Mouse (Mus musculus) urinary bladder, adult 18-20 months (tissue): ENCODE data around the gene Tdrd9.

Experiments
- DNase-seq, 2 experiments: peaks; one replicate each; pipeline ENCODE4 v3.0.0; 2022; ENCODE audit warnings: low spot score in 2 of 2, mixed read lengths in 2 of 2

The Tdrd9 gene

GRCm38 (mm10) chr12:112107685-112108084 is 136.3 kb downstream of the Tdrd9 start:
- DNase-seq: no peak

- no peak for DNase-seq
Observed at GRCm38 (mm10) chr12:112108696-112109445, 137.5 kb downstream of the Tdrd9 start.

- DNase-seq: no peak
Observed at GRCm38 (mm10) chr12:112109701-112110100, 138.3 kb downstream of the Tdrd9 start.

DNA sequence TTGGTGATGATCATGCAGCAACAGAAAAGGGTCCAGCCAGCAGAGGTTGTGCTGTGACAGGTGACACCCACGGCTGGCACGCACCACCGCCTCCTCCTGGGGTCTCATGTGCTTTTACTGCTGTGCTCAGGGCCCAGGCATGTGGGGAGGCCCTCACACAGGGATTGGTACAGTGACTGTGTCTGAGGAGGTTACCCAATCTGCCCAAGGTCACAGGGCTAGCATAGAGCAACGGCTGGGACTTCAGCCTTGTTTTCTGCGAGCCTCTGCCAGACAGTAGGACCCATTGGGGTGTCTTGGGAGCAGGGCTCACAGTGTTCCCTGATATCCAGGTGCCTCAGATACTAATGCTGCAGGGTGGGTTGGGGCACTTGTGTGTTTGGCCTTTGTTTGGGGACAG is 140.0 kb downstream of the Tdrd9 start:
- no peak for DNase-seq

- no peak for DNase-seq
Observed at GRCm38 (mm10) chr12:112112235-112112634, 140.9 kb downstream of the Tdrd9 start.

DNA sequence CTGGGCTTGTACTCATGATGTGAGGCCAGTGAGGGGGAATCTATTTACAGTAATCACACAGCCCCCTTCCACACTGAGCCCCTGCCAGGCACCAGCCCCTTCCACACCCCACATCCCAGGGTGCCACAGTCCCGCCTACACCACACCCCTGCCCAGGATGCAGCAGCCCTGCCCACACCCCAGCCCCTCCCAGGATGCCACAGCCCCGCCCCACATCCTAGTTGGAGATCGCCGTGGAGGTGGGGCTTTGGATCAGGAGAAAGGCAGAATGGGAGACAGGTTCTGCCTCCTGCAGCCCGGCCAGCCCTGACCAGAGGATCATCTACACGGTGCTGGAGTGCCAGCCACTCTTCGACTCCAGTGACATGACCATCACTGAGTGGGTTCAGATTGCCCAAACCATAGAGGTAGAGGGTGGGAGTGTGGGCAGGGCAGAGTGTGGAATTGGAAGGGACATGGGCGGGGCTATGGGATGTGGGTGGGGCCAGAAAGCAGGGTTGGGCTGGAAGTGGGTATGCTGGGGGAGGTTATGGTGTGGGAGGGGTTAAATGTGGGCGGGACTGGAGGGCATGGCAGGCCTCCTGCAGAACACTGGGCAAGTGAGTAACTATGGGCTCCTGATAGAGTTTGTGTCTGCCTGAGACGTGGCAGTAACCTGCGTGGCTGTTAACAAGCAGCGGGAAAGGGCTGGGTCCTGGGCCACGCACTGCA is 141.5 kb downstream of the Tdrd9 start:
- DNase-seq: no peak

- peak; percentile 70 to 87 for DNase-seq
Observed at GRCm38 (mm10) chr12:112113710-112114109, 142.4 kb downstream of the Tdrd9 start.

GRCm38 (mm10) chr12:112117006-112117405 is 145.6 kb downstream of the Tdrd9 start:
- peak; percentile 46 to 48 for DNase-seq

DNA sequence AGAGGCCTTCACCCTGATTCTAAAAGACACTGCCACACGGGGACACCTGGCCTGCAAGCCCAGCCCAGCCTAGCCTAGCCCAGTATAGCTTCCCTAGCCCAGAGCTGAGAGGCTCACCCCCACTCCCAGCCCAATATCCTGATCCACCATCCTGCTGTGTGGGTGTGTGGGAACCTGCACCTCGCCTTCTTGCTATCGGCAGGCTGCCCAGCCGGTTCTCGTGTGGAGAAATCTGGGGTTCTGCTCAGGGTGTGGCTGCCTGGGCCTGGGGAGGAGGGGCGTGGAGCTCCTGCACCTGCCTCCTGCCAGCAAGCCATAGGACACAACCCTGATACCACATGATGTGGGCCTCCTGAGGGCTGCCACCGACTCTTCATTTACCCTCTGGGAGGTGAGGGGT is 146.3 kb downstream of the Tdrd9 start:
- peak; percentile 43 to 66 for DNase-seq
